12 mouse cellular contexts compared by ENCODE assay signal in the genomic region with DNA sequence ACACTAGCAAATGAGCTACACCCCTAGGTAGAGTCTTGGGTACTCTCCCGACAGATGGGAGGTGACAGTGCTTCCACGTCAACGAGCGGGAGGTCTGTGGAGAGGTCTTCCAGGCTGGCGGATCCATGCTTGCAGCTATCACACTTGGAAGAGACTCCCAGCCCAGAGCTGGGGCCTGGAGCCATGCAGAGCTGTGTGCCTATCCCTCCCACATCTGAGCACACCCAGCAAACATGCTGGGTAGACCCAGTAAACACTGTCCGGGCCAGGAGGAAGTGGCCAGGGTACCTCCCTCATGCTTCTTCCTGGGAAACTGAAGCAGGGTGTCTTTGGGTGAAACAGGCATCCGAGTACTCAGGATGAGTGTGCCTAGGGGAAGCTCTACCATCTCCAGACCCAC. TPM values are rescaled to one million over a fixed set of nuclear protein-coding genes. Genes with fewer than 3 reads are reported as not detected.
DNase-seq lines count a peak whose midpoint lies in the region; ATAC-seq and TF ChIP-seq lines count a peak whose summit lies in the region.
"Had no signal": no experiment of that assay in that cellular context is flagged by ENCODE, and none has a peak within 500 bp of the region (broad histone marks: within the 10 kb centered on the region; RNA-seq: fewer than 3 reads in every experiment).

No protein-coding gene starts in this region.

- H3K27ac ChIP-seq in embryonic facial prominence, embryonic 15.5 days (replicated peaks), result peak overlapping the region; percentile 34; the same call in 1 of the 2 replicates
- no peak overlapping the region; the same call in 1 of the 2 replicates for H3K27ac ChIP-seq in lung, embryonic 16.5 days (ENCODE audit: low read length)
- H3K27ac ChIP-seq in midbrain, postnatal 0 days (ENCODE audit: low read depth, low read length), result no peak overlapping the region
- no peak overlapping the region for H3K27ac ChIP-seq in midbrain, embryonic 15.5 days
- H3K27ac ChIP-seq: hindbrain, embryonic 12.5 days; midbrain, embryonic 10.5 days had no signal

- H3K4me2 ChIP-seq in embryonic facial prominence, embryonic 15.5 days (replicated peaks), result no peak overlapping the region
- H3K4me2 ChIP-seq in lung, embryonic 16.5 days (ENCODE audit: low read depth, low read length), result no peak overlapping the region
- H3K4me2 ChIP-seq in midbrain, postnatal 0 days (ENCODE audit: low read depth, low read length, poor library complexity, severe bottlenecking), result no peak overlapping the region
- no peak overlapping the region for H3K4me2 ChIP-seq in midbrain, embryonic 15.5 days
- H3K4me2 ChIP-seq: hindbrain, embryonic 12.5 days had no signal

- H3K27me3 ChIP-seq in embryonic facial prominence, embryonic 15.5 days, result no peaks in the 10 kb centered on the region
- H3K27me3 ChIP-seq in lung, embryonic 16.5 days (ENCODE audit: control insufficient read depth, insufficient read depth, low read depth, low read length), result no peaks in the 10 kb centered on the region
- no peaks in the 10 kb centered on the region; the same call in 1 of the 2 replicates for H3K27me3 ChIP-seq in midbrain, postnatal 0 days (ENCODE audit: insufficient read depth, low read length)
- H3K27me3 ChIP-seq in midbrain, embryonic 15.5 days (replicated peaks), result no peaks in the 10 kb centered on the region
- H3K27me3 ChIP-seq: hindbrain, embryonic 12.5 days had no signal

- 67% methylated on average over 7 of the region's 7 CpGs for WGBS in embryonic facial prominence, embryonic 15.5 days
- 44% methylated on average over 7 of the region's 7 CpGs for WGBS in lung, embryonic 16.5 days
- WGBS in midbrain, postnatal 0 days, result 79% methylated on average over 7 of the region's 7 CpGs
- WGBS in midbrain, embryonic 15.5 days, result 78% methylated on average over 7 of the region's 7 CpGs

- H3K9ac ChIP-seq in embryonic facial prominence, embryonic 15.5 days, result no peak overlapping the region
- no peak overlapping the region for H3K9ac ChIP-seq in lung, embryonic 16.5 days (ENCODE audit: low read length)
- no peak overlapping the region for H3K9ac ChIP-seq in midbrain, postnatal 0 days (replicated peaks; ENCODE audit: low read length, poor library complexity, severe bottlenecking)
- H3K9ac ChIP-seq in midbrain, embryonic 15.5 days, result no peak overlapping the region
- H3K9ac ChIP-seq: hindbrain, embryonic 12.5 days had no signal

- no peak overlapping the region for H3K4me3 ChIP-seq in embryonic facial prominence, embryonic 15.5 days (replicated peaks)
- H3K4me3 ChIP-seq in lung, embryonic 16.5 days (ENCODE audit: low read length), result no peak overlapping the region
- H3K4me3 ChIP-seq in midbrain, postnatal 0 days (ENCODE audit: low read depth, low read length), result no peak overlapping the region
- no peak overlapping the region for H3K4me3 ChIP-seq in midbrain, embryonic 15.5 days
- H3K4me3 ChIP-seq: hindbrain, embryonic 12.5 days; midbrain, embryonic 10.5 days had no signal

- peaks cover 55% of the 10 kb centered on the region for H3K4me1 ChIP-seq in embryonic facial prominence, embryonic 15.5 days
- peaks cover 34% of the 10 kb centered on the region for H3K4me1 ChIP-seq in lung, embryonic 16.5 days (replicated peaks; ENCODE audit: control insufficient read depth, insufficient read depth, low read length)
- H3K4me1 ChIP-seq in midbrain, postnatal 0 days (ENCODE audit: insufficient read depth, low read length), result peaks cover 11% of the 10 kb centered on the region
- H3K4me1 ChIP-seq in midbrain, embryonic 15.5 days, result peaks cover 18% of the 10 kb centered on the region

- no peak for TF ChIP-seq CTCF in midbrain, postnatal 0 days (IDR thresholded peaks at IDR 0.05)

- no peaks in the 10 kb centered on the region for H3K36me3 ChIP-seq in embryonic facial prominence, embryonic 15.5 days
- H3K36me3 ChIP-seq in lung, embryonic 16.5 days (ENCODE audit: control insufficient read depth, insufficient read depth, low read length), result no peaks in the 10 kb centered on the region
- H3K36me3 ChIP-seq in midbrain, postnatal 0 days (ENCODE audit: insufficient read depth, low read length), result no peaks in the 10 kb centered on the region
- H3K36me3 ChIP-seq in midbrain, embryonic 15.5 days (replicated peaks), result no peaks in the 10 kb centered on the region
- H3K36me3 ChIP-seq: hindbrain, embryonic 12.5 days; midbrain, embryonic 10.5 days had no signal

- H3K9me3 ChIP-seq in embryonic facial prominence, embryonic 15.5 days (replicated peaks), result no peaks in the 10 kb centered on the region
- no peaks in the 10 kb centered on the region for H3K9me3 ChIP-seq in lung, embryonic 16.5 days (ENCODE audit: control insufficient read depth, low read length)
- no peaks in the 10 kb centered on the region for H3K9me3 ChIP-seq in midbrain, postnatal 0 days (ENCODE audit: low read length)
- H3K9me3 ChIP-seq in midbrain, embryonic 15.5 days, result no peaks in the 10 kb centered on the region
- H3K9me3 ChIP-seq: hindbrain, embryonic 12.5 days; midbrain, embryonic 10.5 days had no signal

- ATAC-seq in embryonic facial prominence, embryonic 15.5 days (ENCODE audit: insufficient number of reproducible peaks, low FRiP score, low TSS enrichment, low read depth), result no peak
- peak; percentile 16; the same call in 1 of the 2 replicates for ATAC-seq in lung, embryonic 16.5 days (ENCODE audit: low read depth)
- no peak for ATAC-seq in CD4-positive, CD25-positive, alpha-beta regulatory T cell, adult 4 months
- ATAC-seq in midbrain, postnatal 0 days (ENCODE audit: low FRiP score), result no peak
- no peak for ATAC-seq in midbrain, embryonic 15.5 days (replicated peaks)

- DNase-seq in gastrocnemius, postnatal 25 days, result peak; percentile 60
- DNase-seq in gastrocnemius, postnatal 4 days (ENCODE audit: low spot score in 2 of 2), result no peak
- peak; percentile 37 for DNase-seq in 3T3-L1 (ENCODE audit: low read depth, low spot score)
- no peak for DNase-seq in midbrain, postnatal 0 days (ENCODE audit: low spot score)
- DNase-seq: cerebellum, adult 11-12 months had no signal

RNA-seq across cellular contexts. Expression of a gene that starts 5.0 kb away (rescaled TPM):
- total RNA-seq in gastrocnemius, postnatal 25 days (2021), result 10 to 100 TPM; 77.3 to 96.4 TPM
- total RNA-seq in gastrocnemius, postnatal 4 days (2021), result 100 to 1,000 TPM; 211 to 244 TPM
- 163 and 170 TPM in 2 replicates for polyA plus RNA-seq in embryonic facial prominence, embryonic 15.5 days (2015; fragmentation: Nextera tagmentation; extraction: Ambion mirVana)
- polyA plus RNA-seq in lung, embryonic 16.5 days (2015; fragmentation: Nextera tagmentation; extraction: Ambion mirVana), result 69.8 and 74.1 TPM in 2 replicates
- 10 to 100 TPM in 1 of 2 experiments, 1 to 10 TPM in 1; 9.5 to 10.5 TPM for polyA plus RNA-seq in CD4-positive, CD25-positive, alpha-beta regulatory T cell, adult 4 months (2017; shearing (Covaris generic))
- 212 and 217 TPM in 2 replicates for total RNA-seq in midbrain, postnatal 0 days (2014; rRNA removed)
- polyA plus RNA-seq in midbrain, postnatal 0 days (2015; fragmentation: Nextera tagmentation; extraction: Ambion mirVana), result 129 and 140 TPM in 2 replicates
- 83.4 and 83.6 TPM in 2 replicates for polyA plus RNA-seq in midbrain, embryonic 15.5 days (2015; fragmentation: Nextera tagmentation; extraction: Ambion mirVana)

RNA-seq across cellular contexts. Expression of a gene that starts 18.2 kb away (rescaled TPM):
- 1 to 10 TPM in 1 of 2 experiments, under 1 TPM in 1; 0.99 to 1.0 TPM for total RNA-seq in gastrocnemius, postnatal 25 days (2021)
- total RNA-seq in gastrocnemius, postnatal 4 days (2021), result 1 to 10 TPM; 3.2 to 4.3 TPM
- polyA plus RNA-seq in embryonic facial prominence, embryonic 15.5 days (2015; fragmentation: Nextera tagmentation; extraction: Ambion mirVana), result 0.59 and 0.64 TPM in 2 replicates
- polyA plus RNA-seq in lung, embryonic 16.5 days (2015; fragmentation: Nextera tagmentation; extraction: Ambion mirVana), result 0.39 and 0.59 TPM in 2 replicates
- under 1 TPM; 0.32 to 0.52 TPM for polyA plus RNA-seq in CD4-positive, CD25-positive, alpha-beta regulatory T cell, adult 4 months (2017; shearing (Covaris generic))
- 0.16 and 0.71 TPM in 2 replicates for total RNA-seq in midbrain, postnatal 0 days (2014; rRNA removed)
- polyA plus RNA-seq in midbrain, postnatal 0 days (2015; fragmentation: Nextera tagmentation; extraction: Ambion mirVana), result 0.13 and 0.22 TPM in 2 replicates
- 0.09 and 0.27 TPM in 2 replicates for polyA plus RNA-seq in midbrain, embryonic 15.5 days (2015; fragmentation: Nextera tagmentation; extraction: Ambion mirVana)
- polyA plus RNA-seq: large intestine, adult 2 months had no signal

RNA-seq across cellular contexts. Expression of a gene that starts 41.4 kb away (rescaled TPM):
- total RNA-seq in gastrocnemius, postnatal 25 days (2021), result 10 to 100 TPM; 11.0 to 14.7 TPM
- 10 to 100 TPM; 16.3 to 19.6 TPM for total RNA-seq in gastrocnemius, postnatal 4 days (2021)
- 15.6 and 19.8 TPM in 2 replicates for polyA plus RNA-seq in embryonic facial prominence, embryonic 15.5 days (2015; fragmentation: Nextera tagmentation; extraction: Ambion mirVana)
- 7.3 and 10.4 TPM in 2 replicates for polyA plus RNA-seq in lung, embryonic 16.5 days (2015; fragmentation: Nextera tagmentation; extraction: Ambion mirVana)
- 100 to 1,000 TPM in 1 of 2 experiments, 10 to 100 TPM in 1; 93.7 to 163 TPM for polyA plus RNA-seq in CD4-positive, CD25-positive, alpha-beta regulatory T cell, adult 4 months (2017; shearing (Covaris generic))
- 17.4 and 19.0 TPM in 2 replicates for total RNA-seq in midbrain, postnatal 0 days (2014; rRNA removed)
- 14.2 and 14.9 TPM in 2 replicates for polyA plus RNA-seq in midbrain, postnatal 0 days (2015; fragmentation: Nextera tagmentation; extraction: Ambion mirVana)
- 5.1 and 6.7 TPM in 2 replicates for polyA plus RNA-seq in midbrain, embryonic 15.5 days (2015; fragmentation: Nextera tagmentation; extraction: Ambion mirVana)

RNA-seq across cellular contexts. Expression of a gene that starts 58.4 kb away (rescaled TPM):
- 1 to 10 TPM; 9.3 to 9.9 TPM for total RNA-seq in gastrocnemius, postnatal 25 days (2021)
- total RNA-seq in gastrocnemius, postnatal 4 days (2021), result 10 to 100 TPM; 20.1 to 20.7 TPM
- 34.2 and 38.0 TPM in 2 replicates for polyA plus RNA-seq in embryonic facial prominence, embryonic 15.5 days (2015; fragmentation: Nextera tagmentation; extraction: Ambion mirVana)
- 26.5 and 28.9 TPM in 2 replicates for polyA plus RNA-seq in lung, embryonic 16.5 days (2015; fragmentation: Nextera tagmentation; extraction: Ambion mirVana)
- polyA plus RNA-seq in CD4-positive, CD25-positive, alpha-beta regulatory T cell, adult 4 months (2017; shearing (Covaris generic)), result 10 to 100 TPM; 12.9 to 13.6 TPM
- total RNA-seq in midbrain, postnatal 0 days (2014; rRNA removed), result 51.5 and 55.3 TPM in 2 replicates
- 30.0 and 32.2 TPM in 2 replicates for polyA plus RNA-seq in midbrain, postnatal 0 days (2015; fragmentation: Nextera tagmentation; extraction: Ambion mirVana)
- 30.6 and 35.1 TPM in 2 replicates for polyA plus RNA-seq in midbrain, embryonic 15.5 days (2015; fragmentation: Nextera tagmentation; extraction: Ambion mirVana)

Comparison
In these comparisons a context has a peak if more than half of its experiments do, and no peak if none do; other contexts are left out.
1. DNase-seq: peak in gastrocnemius, postnatal 25 days (single experiment) and 3T3-L1 (single experiment); none in gastrocnemius, postnatal 4 days (0 of 2) and midbrain, postnatal 0 days (single experiment).